Mouse (Mus musculus): ENCODE measurements around the gene Junb. TPM values are rescaled to one million over a fixed set of nuclear protein-coding genes. Genes with fewer than 3 reads are reported as not detected.

Junb gene
- polyA plus RNA-seq (2015; fragmentation: Nextera tagmentation; extraction: Ambion mirVana), result 7.5 and 8.4 TPM in 2 replicates

DNA sequence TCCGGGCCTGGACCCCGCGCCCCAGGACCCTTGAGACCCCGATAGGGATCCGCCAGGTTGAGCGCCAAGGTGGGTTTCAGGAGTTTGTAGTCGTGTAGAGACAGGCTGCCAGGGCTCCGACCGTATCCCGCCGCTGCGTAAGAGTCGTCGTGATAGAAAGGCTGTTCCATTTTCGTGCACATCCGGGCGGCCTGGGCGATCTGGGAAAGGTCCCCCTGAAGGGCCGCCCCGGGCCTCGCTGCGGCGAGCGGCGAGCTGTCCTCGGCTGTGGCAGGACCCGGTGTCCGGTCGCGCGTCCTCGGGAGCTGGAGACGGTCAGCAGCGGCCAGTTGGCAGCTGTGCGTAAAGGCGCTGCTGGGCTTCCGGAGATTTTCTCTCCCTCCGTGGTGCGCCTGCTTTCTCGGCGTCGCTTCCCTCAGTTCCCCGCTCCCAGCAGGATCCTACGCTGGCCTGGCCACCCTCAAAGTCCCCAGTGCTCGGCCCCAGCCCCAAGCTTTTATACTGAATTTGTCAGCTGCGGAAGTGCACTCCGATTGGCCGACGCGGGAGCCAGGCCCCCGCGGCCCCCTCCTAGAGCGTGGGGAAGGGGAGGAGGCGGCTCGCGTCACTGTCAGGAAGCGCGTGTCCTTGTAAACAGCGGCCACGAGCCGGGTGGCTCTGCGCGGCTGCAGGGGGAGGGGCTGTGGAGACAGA, at the start of gene Junb:
Junb (minus strand) TSS at position 471 of the 693 bp plus-strand sequence.
- H3K4me1 ChIP-seq (replicated peaks), result peaks cover 79% of the 10 kb centered on the region
- H3K27ac ChIP-seq (replicated peaks), result peak within 1 kb of the TSS; percentile 46
- peak within 1 kb of the TSS; percentile 53 for H3K4me3 ChIP-seq
- WGBS, result under 1% methylated on average over 63 of the region's 63 CpGs
- H3K36me3 ChIP-seq, result peaks cover 18% of the 10 kb centered on the region
- H3K4me2 ChIP-seq, result peak within 1 kb of the TSS; percentile 98
- H3K9me3 ChIP-seq, result no peaks in the 10 kb centered on the region
- ATAC-seq (ENCODE audit: low read depth), result peak; percentile 34
- peaks cover 43% of the 10 kb centered on the region for H3K27me3 ChIP-seq
- peak within 1 kb of the TSS; percentile 75 for H3K9ac ChIP-seq

DNA sequence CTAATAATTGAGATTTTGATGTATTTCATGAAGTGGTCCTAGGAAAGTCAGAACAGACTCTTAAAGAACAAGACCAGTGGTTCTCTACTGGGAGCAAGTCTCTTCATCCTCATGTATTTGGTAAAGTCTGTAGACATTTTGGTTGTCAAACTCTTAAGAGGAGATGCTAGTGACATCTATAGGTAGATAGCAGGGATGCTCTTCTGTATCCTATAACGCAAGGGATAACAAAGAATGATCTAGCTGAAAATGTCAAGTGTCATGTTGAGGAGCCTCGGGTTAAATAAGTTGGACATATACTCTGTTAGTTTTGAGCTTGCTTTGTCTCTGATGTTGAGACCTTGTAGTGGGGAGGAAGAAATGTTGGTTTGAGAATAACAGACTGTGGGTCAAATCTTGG, 49.4 kb upstream of the Junb start:
- 25% methylated on average over 2 of the region's 2 CpGs for WGBS
- no peaks in the 10 kb centered on the region for H3K9me3 ChIP-seq
- H3K4me3 ChIP-seq, result peak overlapping the region; percentile 86
- H3K4me2 ChIP-seq, result peak overlapping the region; percentile 96
- ATAC-seq (ENCODE audit: low read depth), result no peak
- no peaks in the 10 kb centered on the region for H3K27me3 ChIP-seq
- H3K9ac ChIP-seq, result peak overlapping the region; percentile 99
- 0 out of 2 replicates have a peak overlapping the region, but pooled peaks have one; percentile 7 for H3K27ac ChIP-seq (replicated peaks)
- peaks cover 43% of the 10 kb centered on the region for H3K4me1 ChIP-seq (replicated peaks)
- H3K36me3 ChIP-seq, result peaks cover 46% of the 10 kb centered on the region

DNA sequence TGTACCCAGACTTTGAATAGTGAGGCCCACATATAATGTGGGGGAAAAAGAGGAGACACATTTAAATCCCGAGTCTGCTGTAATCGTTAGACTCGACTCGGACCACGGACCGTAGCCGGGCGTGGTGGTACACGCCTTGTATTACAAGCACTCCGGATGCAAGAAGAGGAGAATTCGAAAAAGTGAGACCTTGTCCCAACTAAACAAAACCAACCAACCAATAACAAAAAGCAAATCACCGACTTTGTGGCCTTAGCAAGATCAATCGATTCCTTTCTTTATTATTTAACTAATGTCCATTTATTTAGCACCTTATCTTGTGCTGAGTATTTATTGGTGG, 49.0 kb upstream of the Junb start:
- Histone ChIP-seq H3K4me2 (peak overlapping the region; percentile 96), H3K9me3 (no peaks in the 10 kb centered on the region), H3K4me1 (replicated peaks) (peaks cover 43% of the 10 kb centered on the region), H3K36me3 (peaks cover 46% of the 10 kb centered on the region), H3K27ac (replicated peaks) (peak overlapping the region; percentile 93), H3K27me3 (no peaks in the 10 kb centered on the region), H3K9ac (peak overlapping the region; percentile 99), H3K4me3 (peak overlapping the region; percentile 86)
- ATAC-seq (ENCODE audit: low read depth), result no peak
- WGBS, result under 1% methylated on average over 13 of the region's 13 CpGs

DNA sequence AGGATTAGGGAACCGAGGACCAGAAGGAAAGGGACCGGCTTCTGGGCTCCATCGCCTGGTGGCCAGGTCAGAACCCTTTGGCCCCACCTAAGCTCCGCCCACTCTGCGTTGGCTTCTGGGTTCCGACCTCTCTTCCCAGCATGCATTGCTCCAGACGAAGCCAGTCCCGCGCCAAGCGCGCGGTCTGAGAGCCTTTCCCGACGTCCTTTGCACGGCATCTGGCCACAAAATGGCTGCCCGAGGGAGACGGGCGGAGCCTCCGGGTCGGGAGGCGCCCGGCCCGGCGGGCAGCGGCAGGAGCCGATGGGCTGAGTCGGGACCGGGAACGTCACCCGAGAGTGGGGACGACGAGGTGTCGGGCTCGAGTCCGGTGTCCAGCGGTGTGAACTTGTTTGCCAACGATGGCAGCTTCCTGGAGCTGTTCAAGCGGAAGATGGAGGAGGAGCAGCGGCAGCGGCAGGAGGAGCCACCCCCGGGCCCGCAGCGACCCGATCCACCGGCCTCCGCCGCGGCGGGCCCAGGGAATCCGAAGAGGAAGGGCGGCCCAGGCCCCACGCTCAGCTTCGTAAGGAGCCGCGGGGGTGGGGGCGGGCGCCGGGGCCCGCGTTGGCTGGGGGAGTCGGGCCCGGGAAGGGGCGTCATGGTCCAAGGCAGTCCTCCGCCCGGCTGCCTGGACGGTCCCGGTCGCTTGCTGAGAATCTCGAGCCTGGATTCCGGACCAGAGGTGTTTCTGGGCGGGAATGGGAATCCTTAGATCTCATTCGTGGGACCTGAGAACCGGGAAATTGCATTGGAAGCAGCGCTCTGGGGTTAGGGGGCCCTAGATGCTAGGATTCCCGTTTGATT, 48.4 kb upstream of the Junb start, which contains the start of gene Trir:
Trir (plus strand) TSS at position 154 of the 846 bp plus-strand sequence.
- peak within 1 kb of the TSS; percentile 96 for H3K4me2 ChIP-seq
- H3K36me3 ChIP-seq, result peaks cover 46% of the 10 kb centered on the region
- peak within 1 kb of the TSS; percentile 86 for H3K4me3 ChIP-seq
- peaks cover 43% of the 10 kb centered on the region for H3K4me1 ChIP-seq (replicated peaks)
- ATAC-seq (ENCODE audit: low read depth), result peak; percentile 69
- H3K9ac ChIP-seq, result peak within 1 kb of the TSS; percentile 99
- no peaks in the 10 kb centered on the region for H3K9me3 ChIP-seq
- peak within 1 kb of the TSS; percentile 93 for H3K27ac ChIP-seq (replicated peaks)
- H3K27me3 ChIP-seq, result no peaks in the 10 kb centered on the region
- under 1% methylated on average over 75 of the region's 75 CpGs for WGBS

DNA sequence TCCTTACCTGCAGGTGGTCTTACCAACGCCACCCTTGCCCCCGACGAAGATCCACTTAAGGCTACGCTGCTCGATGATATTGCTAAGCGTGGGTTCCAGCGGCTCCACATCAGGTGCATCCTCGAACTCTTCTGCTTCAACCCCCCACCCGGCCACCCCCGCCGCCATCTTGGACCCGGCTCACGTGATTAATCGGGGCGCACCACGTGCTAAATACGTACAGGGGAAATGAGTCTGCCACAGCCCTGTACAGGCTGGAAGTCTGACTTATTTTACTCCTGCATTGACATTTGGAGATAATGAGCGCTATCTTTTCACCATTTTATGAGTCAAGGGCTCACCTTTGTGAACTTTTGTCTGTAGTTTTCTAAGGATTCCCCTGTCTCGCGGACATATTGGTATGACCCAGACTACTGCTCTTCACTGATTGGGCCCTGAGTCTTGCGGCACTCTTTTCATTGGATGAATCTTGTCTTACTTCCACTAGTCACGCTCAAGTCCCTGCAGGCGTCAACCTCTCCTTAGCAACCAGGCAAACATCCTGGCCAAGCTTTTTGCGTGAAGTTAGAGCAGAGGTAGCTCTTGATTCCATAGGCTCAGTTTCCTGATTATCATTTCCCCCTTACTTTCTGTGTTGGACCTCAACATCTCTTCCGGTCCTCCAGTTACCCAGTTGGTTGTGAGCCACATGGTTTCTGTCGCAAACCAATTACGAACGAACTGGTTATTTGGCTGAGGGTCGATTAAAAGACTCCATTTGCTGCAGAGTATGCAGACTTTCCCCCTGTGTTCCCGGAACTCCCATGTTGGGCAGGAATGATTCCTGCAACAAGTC, 46.8 kb upstream of the Junb start, which contains the start of gene Asna1:
Asna1 (minus strand) TSS at position 184 of the 835 bp plus-strand sequence.
- ATAC-seq (ENCODE audit: low read depth), result peak; percentile 87
- H3K4me2 ChIP-seq, result peak within 1 kb of the TSS; percentile 96
- H3K4me1 ChIP-seq (replicated peaks), result peaks cover 43% of the 10 kb centered on the region
- peak within 1 kb of the TSS; percentile 86 for H3K4me3 ChIP-seq
- H3K27ac ChIP-seq (replicated peaks), result peak within 1 kb of the TSS; percentile 93
- peaks cover 48% of the 10 kb centered on the region for H3K36me3 ChIP-seq
- H3K27me3 ChIP-seq, result no peaks in the 10 kb centered on the region
- peak within 1 kb of the TSS; percentile 89 for H3K9ac ChIP-seq
- 6% methylated on average over 30 of the region's 30 CpGs for WGBS
- no peaks in the 10 kb centered on the region for H3K9me3 ChIP-seq

DNA sequence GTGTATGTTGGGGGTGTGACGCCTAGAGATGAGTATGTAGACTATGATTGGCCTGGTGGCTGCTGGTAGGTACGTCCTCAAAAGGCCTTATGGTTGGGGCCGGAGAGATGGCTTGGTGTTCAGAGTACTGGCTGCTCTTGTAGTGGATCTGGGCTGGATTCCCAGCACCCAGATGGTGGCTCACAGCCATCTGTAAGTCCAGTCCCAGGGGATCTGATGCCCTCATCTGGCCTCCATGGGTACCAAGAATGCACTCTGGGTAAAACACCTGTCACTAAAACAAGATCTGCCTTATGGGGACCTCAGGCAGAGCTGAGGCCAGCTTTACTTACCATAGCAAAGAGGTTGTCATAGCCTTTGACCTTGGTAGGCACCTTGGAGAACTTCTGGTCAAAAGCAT, 45.3 kb upstream of the Junb start:
- 98% methylated on average over 3 of the region's 3 CpGs for WGBS
- no peaks in the 10 kb centered on the region for H3K9me3 ChIP-seq
- H3K4me3 ChIP-seq, result peak overlapping the region; percentile 86; the same call in 1 of the 2 replicates
- no peak overlapping the region for H3K27ac ChIP-seq (replicated peaks)
- H3K9ac ChIP-seq, result no peak overlapping the region
- H3K36me3 ChIP-seq, result peaks cover 52% of the 10 kb centered on the region
- H3K4me2 ChIP-seq, result peak overlapping the region; percentile 96
- peaks cover 38% of the 10 kb centered on the region for H3K4me1 ChIP-seq (replicated peaks)
- H3K27me3 ChIP-seq, result no peaks in the 10 kb centered on the region
- no peak for ATAC-seq (ENCODE audit: low read depth)

DNA sequence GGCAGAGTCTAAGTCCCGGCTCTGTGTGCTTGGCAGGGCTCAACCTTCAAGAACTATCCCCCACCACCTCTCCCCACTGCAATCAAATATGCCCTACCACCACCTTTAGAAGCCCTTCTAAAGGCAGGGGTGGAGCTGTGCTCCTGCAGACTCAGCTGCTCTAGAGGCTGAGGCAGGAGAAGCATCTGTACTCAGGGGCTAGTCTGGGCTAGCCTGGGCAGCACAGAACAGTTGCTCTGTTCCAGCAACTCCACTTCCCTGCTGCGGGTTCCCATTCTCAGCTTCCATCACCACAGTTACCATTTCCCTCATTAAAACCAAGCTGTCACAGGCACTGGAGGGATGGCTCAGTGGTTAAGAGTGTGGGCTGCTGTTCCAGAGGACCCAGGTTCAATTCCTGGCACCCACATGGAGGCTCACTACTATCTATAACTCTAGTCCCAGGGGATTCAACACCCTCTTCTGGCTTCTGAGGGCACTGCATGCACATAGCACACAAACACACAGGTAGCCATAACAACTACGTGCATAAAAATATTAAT, 43.1 kb upstream of the Junb start:
- 95% methylated on average over 3 of the region's 3 CpGs for WGBS
- Histone ChIP-seq H3K4me2 (no peak overlapping the region), H3K4me3 (no peak overlapping the region), H3K27ac (replicated peaks) (no peak overlapping the region), H3K9ac (no peak overlapping the region), H3K4me1 (replicated peaks) (peaks cover 24% of the 10 kb centered on the region), H3K27me3 (no peaks in the 10 kb centered on the region), H3K36me3 (peaks cover 74% of the 10 kb centered on the region), H3K9me3 (no peaks in the 10 kb centered on the region)
- no peak for ATAC-seq (ENCODE audit: low read depth)

DNA sequence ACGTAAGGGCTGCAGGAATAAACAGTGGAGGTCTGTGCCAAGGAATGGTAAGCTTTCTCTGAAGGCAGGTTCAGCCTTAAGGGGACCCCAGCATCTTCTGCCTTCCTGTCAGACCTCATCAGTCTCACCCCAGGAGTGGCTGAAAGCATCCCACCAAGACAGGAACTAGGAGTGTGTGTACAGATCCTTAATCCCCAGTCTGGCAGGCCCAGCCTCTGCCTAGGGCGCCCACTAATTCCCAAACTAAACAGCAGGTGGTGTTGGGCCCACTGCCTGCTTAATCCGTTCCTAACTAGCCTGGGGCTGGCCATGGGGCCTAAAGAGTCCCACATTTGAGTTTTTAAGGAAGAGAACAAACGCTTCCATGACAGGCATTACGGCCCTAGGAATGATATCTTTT, 38.7 kb upstream of the Junb start:
- Histone ChIP-seq H3K9me3 (no peaks in the 10 kb centered on the region), H3K4me1 (replicated peaks) (peaks cover 6% of the 10 kb centered on the region; the same call in 1 of the 2 replicates), H3K36me3 (peaks cover 56% of the 10 kb centered on the region), H3K4me3 (no peak overlapping the region), H3K4me2 (no peak overlapping the region), H3K27me3 (peaks cover 29% of the 10 kb centered on the region), H3K27ac (replicated peaks) (no peak overlapping the region), H3K9ac (no peak overlapping the region)
- WGBS, result 66% methylated on average over 5 of the region's 5 CpGs
- no peak for ATAC-seq (ENCODE audit: low read depth)

DNA sequence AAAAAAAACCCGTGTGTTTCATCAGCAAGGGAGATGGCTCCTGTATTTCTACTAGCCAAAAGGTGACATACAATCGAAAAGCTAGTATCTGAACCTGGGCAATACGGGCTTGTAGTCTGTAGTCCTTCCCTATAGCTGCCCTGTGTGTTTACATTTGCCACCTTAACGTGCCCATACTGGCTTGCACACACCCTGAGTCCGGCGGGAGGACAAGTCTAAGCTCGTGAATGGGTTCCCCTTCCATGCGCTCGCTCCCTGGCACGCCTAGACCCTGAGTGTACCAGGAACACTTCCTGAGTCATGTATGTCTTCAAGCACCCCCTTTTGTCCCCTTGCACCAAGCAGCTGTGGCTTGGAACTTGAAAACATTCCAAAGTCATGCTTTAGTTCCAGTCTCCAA, 38.2 kb upstream of the Junb start:
- no peak for ATAC-seq (ENCODE audit: low read depth)
- peaks cover 6% of the 10 kb centered on the region; the same call in 1 of the 2 replicates for H3K4me1 ChIP-seq (replicated peaks)
- peaks cover 51% of the 10 kb centered on the region for H3K36me3 ChIP-seq
- no peak overlapping the region for H3K27ac ChIP-seq (replicated peaks)
- no peak overlapping the region for H3K4me3 ChIP-seq
- no peak overlapping the region for H3K9ac ChIP-seq
- WGBS, result 77% methylated on average over 10 of the region's 10 CpGs
- no peaks in the 10 kb centered on the region for H3K9me3 ChIP-seq
- peaks cover 34% of the 10 kb centered on the region for H3K27me3 ChIP-seq
- no peak overlapping the region for H3K4me2 ChIP-seq

DNA sequence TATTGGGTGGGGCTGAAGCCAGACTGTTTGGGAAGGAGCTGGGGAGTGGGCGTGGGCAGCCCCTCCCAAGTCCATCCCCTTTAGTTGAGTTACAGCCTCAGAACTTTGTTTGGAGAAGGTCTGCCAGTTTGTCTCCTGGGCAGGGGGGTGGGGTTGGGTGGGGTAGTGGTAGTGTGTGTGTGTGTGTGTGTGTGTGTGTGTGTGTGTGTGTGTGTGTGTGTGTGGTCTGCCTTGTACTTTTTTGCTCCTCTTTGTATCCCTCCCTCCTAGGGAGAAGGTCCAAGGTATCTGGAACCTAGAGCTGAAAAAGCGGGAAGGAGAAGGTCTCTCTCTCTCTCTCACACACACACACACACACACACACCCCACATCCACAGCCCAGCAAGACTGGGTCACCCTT, 35.9 kb upstream of the Junb start, which contains the start of gene Best2:
Best2 (minus strand) TSS at position 101 of the 400 bp plus-strand sequence.
- no peak for ATAC-seq (ENCODE audit: low read depth)
- Histone ChIP-seq H3K27me3 (peaks cover 51% of the 10 kb centered on the region), H3K4me3 (peak within 1 kb of the TSS; percentile 33), H3K4me2 (peak within 1 kb of the TSS; percentile 64), H3K4me1 (replicated peaks) (peaks cover 9% of the 10 kb centered on the region; the same call in 1 of the 2 replicates), H3K9me3 (no peaks in the 10 kb centered on the region), H3K36me3 (peaks cover 28% of the 10 kb centered on the region), H3K27ac (replicated peaks) (no peak within 1 kb of the TSS), H3K9ac (peak within 1 kb of the TSS; percentile 65)
- WGBS, result 64% methylated on average over 2 of the region's 2 CpGs

DNA sequence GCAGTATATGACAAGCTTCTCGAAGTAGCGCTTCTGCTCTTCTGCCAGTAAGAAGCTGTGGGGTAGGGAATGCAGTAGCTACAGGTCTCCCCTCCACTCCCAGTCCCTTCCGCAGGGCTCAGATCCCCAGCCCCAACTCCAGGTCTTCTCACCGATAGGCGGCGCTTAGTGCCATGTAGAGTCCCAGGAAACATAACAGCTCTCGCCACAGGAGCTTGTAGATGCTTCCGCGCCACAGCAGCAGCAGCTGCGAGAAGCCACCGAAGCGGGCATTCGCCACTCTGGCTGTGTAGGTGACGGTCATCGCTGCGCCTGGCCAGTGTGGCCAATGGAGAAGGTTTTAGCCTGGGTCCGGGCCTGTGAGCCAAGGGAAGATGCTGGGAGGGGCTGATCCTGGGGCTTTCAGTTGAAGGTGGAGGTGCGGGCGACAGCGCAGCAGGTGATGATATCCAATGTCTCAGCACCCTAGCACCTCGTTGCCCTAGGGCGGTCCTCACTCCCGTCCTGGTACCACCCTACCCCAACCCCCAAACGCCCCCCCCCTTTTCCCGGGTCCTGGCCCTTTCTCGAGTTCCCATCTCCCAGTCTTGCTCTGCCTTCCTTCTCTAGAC, 34.8 kb upstream of the Junb start:
- Histone ChIP-seq H3K4me1 (replicated peaks) (peaks cover 9% of the 10 kb centered on the region; the same call in 1 of the 2 replicates), H3K27ac (replicated peaks) (no peak overlapping the region), H3K27me3 (peaks cover 60% of the 10 kb centered on the region), H3K36me3 (peaks cover 17% of the 10 kb centered on the region), H3K4me2 (peak overlapping the region; percentile 64), H3K9ac (peak overlapping the region; percentile 65), H3K4me3 (peak overlapping the region; percentile 33), H3K9me3 (no peaks in the 10 kb centered on the region)
- ATAC-seq (ENCODE audit: low read depth), result peak; percentile 80; the same call in 1 of the 2 replicates
- WGBS, result 4% methylated on average over 25 of the region's 26 CpGs
